Mouse (Mus musculus): ENCODE measurements around the gene Hspb8.

Hspb8 gene

GRCm38 (mm10) chr5:116422699-116423201 lies at the start of gene Hspb8:
Gene Hspb8 (minus strand): TSS chr5:116422864.
- in situ Hi-C loops (cut with MboI, MseI), result no loop called here

GRCm38 (mm10) chr5:116461354-116462042 lies 38.8 kb upstream of the Hspb8 start:
- in situ Hi-C loops (cut with MboI, MseI), result no loop called here

GRCm38 (mm10) chr5:116459970-116460369 lies 37.3 kb upstream of the Hspb8 start:
- in situ Hi-C loops (cut with MboI, MseI), result no loop called here

GRCm38 (mm10) chr5:116457791-116458190 lies 35.1 kb upstream of the Hspb8 start:
- in situ Hi-C loops (cut with MboI, MseI), result no loop called here

- in situ Hi-C loops (cut with MboI, MseI), result no loop called here
Measured at GRCm38 (mm10) chr5:116456796-116457515, 34.3 kb upstream of the Hspb8 start.

- in situ Hi-C loops (cut with MboI, MseI), result no loop called here
Measured at GRCm38 (mm10) chr5:116453401-116453851, 30.8 kb upstream of the Hspb8 start.

GRCm38 (mm10) chr5:116450901-116451300 lies 28.2 kb upstream of the Hspb8 start:
- in situ Hi-C loops (cut with MboI, MseI), result no loop called here

- in situ Hi-C loops (cut with MboI, MseI), result no loop called here
Measured at GRCm38 (mm10) chr5:116449522-116450225, 27.0 kb upstream of the Hspb8 start.

GRCm38 (mm10) chr5:116448409-116449191 lies 25.9 kb upstream of the Hspb8 start:
- in situ Hi-C loops (cut with MboI, MseI), result no loop called here

- in situ Hi-C loops (cut with MboI, MseI), result no loop called here
Measured at GRCm38 (mm10) chr5:116447821-116448350, 25.2 kb upstream of the Hspb8 start.

- in situ Hi-C loops (cut with MboI, MseI), result no loop called here
Measured at GRCm38 (mm10) chr5:116446552-116446951, 23.9 kb upstream of the Hspb8 start.

GRCm38 (mm10) chr5:116445634-116446367 lies 23.1 kb upstream of the Hspb8 start:
- in situ Hi-C loops (cut with MboI, MseI), result no loop called here

GRCm38 (mm10) chr5:116444517-116444916 lies 21.9 kb upstream of the Hspb8 start:
- in situ Hi-C loops (cut with MboI, MseI), result no loop called here

GRCm38 (mm10) chr5:116443459-116443940 lies 20.8 kb upstream of the Hspb8 start:
- in situ Hi-C loops (cut with MboI, MseI), result no loop called here

GRCm38 (mm10) chr5:116442697-116443458 lies 20.2 kb upstream of the Hspb8 start:
- in situ Hi-C loops (cut with MboI, MseI), result no loop called here

GRCm38 (mm10) chr5:116440251-116440650 lies 17.6 kb upstream of the Hspb8 start:
- in situ Hi-C loops (cut with MboI, MseI), result no loop called here

- in situ Hi-C loops (cut with MboI, MseI), result no loop called here
Measured at GRCm38 (mm10) chr5:116438328-116438727, 15.7 kb upstream of the Hspb8 start.

GRCm38 (mm10) chr5:116436117-116436516 lies 13.5 kb upstream of the Hspb8 start:
- in situ Hi-C loops (cut with MboI, MseI), result no loop called here
